Mouse (Mus musculus) G1E-ER4 (cell line): ENCODE measurements at regions not wholly inside any gene's neighbourhood (a gene's known extent, or its start where the extent isn't known, plus 50 kb on each side); places are given as distances from the start of the nearest gene placed in this dataset.

Experiments used
- GATA1 ChIP-seq: IDR thresholded peaks from one replicate; pipeline ENCODE4 v1.8.0; 2012; ENCODE audit warnings: low read length, inconsistent platforms

GRCm38 (mm10) chr6:127246730-127247129 lies 94.7 kb upstream of the Ccnd2 start:
- TF ChIP-seq GATA1, result no peak

GRCm38 (mm10) chr6:127247343-127247742 lies 95.3 kb upstream of the Ccnd2 start:
- TF ChIP-seq GATA1, result no peak

- TF ChIP-seq GATA1, result no peak
Observed at GRCm38 (mm10) chr6:127250181-127250873, 98.3 kb upstream of the Ccnd2 start.

GRCm38 (mm10) chr6:127250874-127251670 lies 99.1 kb upstream of the Ccnd2 start:
- TF ChIP-seq GATA1, result no peak

GRCm38 (mm10) chr6:127251671-127251985 lies 99.6 kb upstream of the Ccnd2 start:
- no peak for TF ChIP-seq GATA1

- TF ChIP-seq GATA1, result no peak
Observed at GRCm38 (mm10) chr6:127252000-127252721, 100.2 kb upstream of the Ccnd2 start.

GRCm38 (mm10) chr6:127253935-127254334 lies 101.9 kb upstream of the Ccnd2 start:
- no peak for TF ChIP-seq GATA1

GRCm38 (mm10) chr6:127263903-127264680 lies 112.1 kb upstream of the Ccnd2 start:
- no peak for TF ChIP-seq GATA1

- TF ChIP-seq GATA1, result no peak
Observed at GRCm38 (mm10) chr6:127265063-127265775, 113.2 kb upstream of the Ccnd2 start.

GRCm38 (mm10) chr6:127265901-127266812 lies 114.2 kb upstream of the Ccnd2 start:
- no peak for TF ChIP-seq GATA1

- no peak for TF ChIP-seq GATA1
Observed at GRCm38 (mm10) chr6:127266813-127267165, 114.8 kb upstream of the Ccnd2 start.

- TF ChIP-seq GATA1, result no peak
Observed at GRCm38 (mm10) chr6:127269021-127269420, 117.0 kb upstream of the Ccnd2 start.

- TF ChIP-seq GATA1, result no peak
Observed at GRCm38 (mm10) chr6:127269525-127270044, 117.6 kb upstream of the Ccnd2 start.

GRCm38 (mm10) chr6:127270774-127271173 lies 118.8 kb upstream of the Ccnd2 start:
- no peak for TF ChIP-seq GATA1
